Mouse (Mus musculus) thymus, adult 2 months (tissue): ENCODE measurements around the gene Wwc2. TPM values are rescaled to one million over a fixed set of nuclear protein-coding genes. Genes with fewer than 3 reads are reported as not detected.

Experiments used
- DNase-seq: peaks from one replicate; pipeline ENCODE4 v3.0.0; 2021
- H3K27ac ChIP-seq: fragments of 200-500 bp; 2 replicates; pipeline ENCODE4 v1.5.1; 2012; ENCODE audit warnings: low read length, control low read depth; ENCODE audit not compliant: control insufficient read depth, insufficient read depth
- H3K27me3 ChIP-seq: fragments of 200-500 bp; 2 replicates; pipeline ENCODE4 v1.6.1; 2012; ENCODE audit warnings: mild to moderate bottlenecking, low read length, moderate library complexity, mixed read lengths; ENCODE audit not compliant: control insufficient read depth, insufficient read depth
- H3K36me3 ChIP-seq: fragments of 200-500 bp; 2 replicates; pipeline ENCODE4 v1.6.1; 2012; ENCODE audit warnings: mild to moderate bottlenecking, low read length, moderate library complexity; ENCODE audit not compliant: control insufficient read depth, insufficient read depth
- H3K4me1 ChIP-seq: fragments of 200-500 bp; replicated peaks from 2 replicates; pipeline ENCODE4 v1.6.1; 2012; ENCODE audit warnings: low read length; ENCODE audit not compliant: control insufficient read depth, insufficient read depth
- H3K4me3 ChIP-seq: fragments of 200-500 bp; 2 replicates; pipeline ENCODE4 v1.5.1; 2012; ENCODE audit warnings: mild to moderate bottlenecking, low read length, control low read depth, moderate library complexity; ENCODE audit not compliant: control insufficient read depth, insufficient read depth
- CTCF ChIP-seq: fragments of 200-500 bp; IDR thresholded peaks from 2 replicates; pipeline ENCODE4 v1.5.1; 2012; ENCODE audit warnings: mild to moderate bottlenecking, control low read depth, low read length, moderate library complexity, borderline replicate concordance; ENCODE audit not compliant: control insufficient read depth, poor library complexity, insufficient read depth; ENCODE audit errors: extremely low read depth
- POLR2A ChIP-seq: fragments of 200-500 bp; IDR thresholded peaks from 2 replicates; pipeline ENCODE4 v1.6.1; 2012; ENCODE audit warnings: mild to moderate bottlenecking, low read length, control low read depth, moderate library complexity; ENCODE audit not compliant: control insufficient read depth, poor library complexity, insufficient read depth; ENCODE audit errors: extremely low read depth
- WGBS: fragments of 180-500 bp; shearing (Covaris S2); methylation state at CpG from one replicate; pipeline ENCODE4 v1.1.7; 2018; 5-methylcytosine and 5-hydroxymethylcytosine counted together
- polyA plus RNA-seq: library from polyadenylated mRNA; depleted of rRNA; stranded (reverse); fragments of >200 nt; gene quantifications from 2 replicates; pipeline ENCODE4 v1.2.3, GENCODE M21; 2012

Gene Wwc2
- polyA plus RNA-seq, 1 experiment: 2.0 TPM

DNA sequence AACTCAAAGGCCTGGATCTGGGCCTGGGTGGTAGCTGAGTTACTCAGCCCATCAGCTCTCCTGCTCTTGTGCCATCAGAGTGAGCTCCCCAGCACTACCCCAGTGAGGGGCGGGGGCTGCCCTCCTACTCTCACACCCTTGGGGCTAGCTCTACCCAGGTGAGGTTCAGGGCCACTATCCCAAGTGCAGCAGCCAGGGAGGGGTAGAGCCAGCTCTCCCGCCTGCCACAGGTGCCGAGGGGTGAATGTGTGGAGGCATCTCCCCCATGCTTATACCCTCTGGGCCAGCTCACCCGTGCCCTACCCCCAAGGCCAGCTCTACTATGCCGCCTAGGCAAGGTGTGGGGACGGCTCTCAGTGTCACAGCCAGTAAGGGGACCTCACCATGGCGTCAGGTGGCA, 75.8 kb downstream of the Wwc2 start:
- Histone ChIP-seq H3K36me3 (no peaks in the 10 kb centered on the region), H3K4me3 (no peak overlapping the region), H3K27me3 (no peaks in the 10 kb centered on the region), H3K27ac (no peak overlapping the region), H3K4me1 (no peaks in the 10 kb centered on the region)
- WGBS: 95% methylated on average over 7 of the region's 7 CpGs
- TF ChIP-seq CTCF (no peak), POLR2A (no peak)
- no peak for DNase-seq

DNA sequence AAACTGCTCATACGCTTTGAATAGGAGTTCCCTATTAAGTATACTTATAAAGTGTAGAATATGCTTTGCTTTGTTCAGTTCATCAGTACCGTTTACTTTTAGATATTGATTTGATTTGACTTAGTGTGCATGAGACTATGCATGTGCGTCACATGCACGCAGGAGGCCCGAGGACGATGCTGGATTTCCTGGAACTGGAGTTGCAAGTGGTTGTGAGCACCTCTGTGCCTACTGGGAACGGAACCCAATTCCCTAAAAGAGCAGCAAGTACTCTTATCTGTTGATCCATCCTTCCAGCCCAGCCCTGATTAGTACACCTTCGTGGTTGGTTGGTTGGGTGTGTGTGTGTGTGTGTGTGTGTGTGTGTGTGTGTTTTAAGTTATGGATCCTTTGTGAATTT, 76.6 kb downstream of the Wwc2 start:
- H3K27me3 ChIP-seq: no peaks in the 10 kb centered on the region
- no peaks in the 10 kb centered on the region for H3K4me1 ChIP-seq
- TF ChIP-seq CTCF (no peak), POLR2A (no peak)
- WGBS: 97% methylated on average over 8 of the region's 8 CpGs
- no peaks in the 10 kb centered on the region for H3K36me3 ChIP-seq
- H3K4me3 ChIP-seq: no peak overlapping the region
- no peak for DNase-seq
- no peak overlapping the region for H3K27ac ChIP-seq

DNA sequence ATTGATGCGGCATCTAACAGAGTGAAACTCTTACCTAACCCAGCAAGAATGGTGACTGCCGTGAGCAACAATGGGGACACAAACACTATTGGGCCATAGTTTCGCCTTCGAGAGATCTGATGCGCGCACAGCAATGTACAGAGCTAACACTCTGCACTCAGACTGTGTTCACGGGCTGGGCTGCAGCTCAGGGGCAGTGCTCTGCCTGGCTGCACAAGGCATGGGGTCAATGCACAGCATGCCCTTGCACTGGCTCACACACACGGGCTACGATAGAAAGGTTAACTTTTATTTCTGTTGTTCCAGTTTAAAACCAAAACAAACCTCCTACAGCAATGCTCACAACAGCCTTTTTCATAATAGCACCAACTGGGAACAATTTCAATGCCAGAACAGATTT, 77.1 kb downstream of the Wwc2 start:
- Histone ChIP-seq H3K27ac (no peak overlapping the region), H3K4me3 (no peak overlapping the region), H3K27me3 (no peaks in the 10 kb centered on the region), H3K36me3 (no peaks in the 10 kb centered on the region), H3K4me1 (no peaks in the 10 kb centered on the region)
- no peak for DNase-seq
- 97% methylated on average over 9 of the region's 9 CpGs for WGBS
- TF ChIP-seq CTCF (no peak), POLR2A (no peak)

DNA sequence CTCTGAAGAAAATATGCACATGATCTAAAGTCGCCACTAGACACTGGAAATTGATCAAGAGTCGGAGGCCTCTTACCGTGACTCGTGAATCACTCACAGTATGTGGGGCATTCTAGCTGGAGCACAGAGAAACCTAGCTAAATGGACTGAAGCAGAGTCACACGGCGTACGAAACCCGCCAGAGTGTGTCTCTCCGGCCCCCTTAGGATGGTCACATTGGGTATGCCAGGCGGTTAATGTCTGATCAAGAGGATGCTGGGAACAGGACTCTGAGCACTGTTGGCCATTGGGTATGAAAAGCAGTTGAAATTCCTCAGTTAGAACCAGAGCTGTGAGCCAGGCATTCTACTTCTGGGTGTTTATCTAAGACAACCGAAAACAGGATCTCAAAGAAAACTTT, 81.0 kb downstream of the Wwc2 start:
- H3K4me3 ChIP-seq: no peak overlapping the region
- H3K4me1 ChIP-seq: no peaks in the 10 kb centered on the region
- H3K27me3 ChIP-seq: no peaks in the 10 kb centered on the region
- DNase-seq: no peak
- H3K36me3 ChIP-seq: no peaks in the 10 kb centered on the region
- no peak overlapping the region for H3K27ac ChIP-seq
- no peak for TF ChIP-seq CTCF
- TF ChIP-seq POLR2A: no peak
- WGBS: 97% methylated on average over 11 of the region's 11 CpGs

GRCm38 (mm10) chr8:47907056-47907455, 83.7 kb downstream of the Wwc2 start:
- H3K4me1 ChIP-seq: no peaks in the 10 kb centered on the region
- no peak overlapping the region for H3K27ac ChIP-seq
- TF ChIP-seq CTCF (no peak), POLR2A (no peak)
- H3K27me3 ChIP-seq: no peaks in the 10 kb centered on the region
- WGBS: 97% methylated on average over 9 of the region's 9 CpGs
- DNase-seq: no peak
- H3K36me3 ChIP-seq: no peaks in the 10 kb centered on the region
- H3K4me3 ChIP-seq: no peak overlapping the region

- no peaks in the 10 kb centered on the region for H3K36me3 ChIP-seq
- TF ChIP-seq POLR2A: no peak
- TF ChIP-seq CTCF: no peak
- no peaks in the 10 kb centered on the region for H3K27me3 ChIP-seq
- H3K4me3 ChIP-seq: no peak overlapping the region
- H3K4me1 ChIP-seq: no peaks in the 10 kb centered on the region
- no peak for DNase-seq
- H3K27ac ChIP-seq: no peak overlapping the region
- WGBS: 50% methylated on average over 9 of the region's 9 CpGs
Measured at GRCm38 (mm10) chr8:47906142-47906541, 84.6 kb downstream of the Wwc2 start.

GRCm38 (mm10) chr8:47905256-47905655, 85.5 kb downstream of the Wwc2 start:
- WGBS: 92% methylated on average over 7 of the region's 7 CpGs
- no peaks in the 10 kb centered on the region for H3K36me3 ChIP-seq
- H3K4me1 ChIP-seq: no peaks in the 10 kb centered on the region
- H3K27ac ChIP-seq: no peak overlapping the region
- H3K4me3 ChIP-seq: no peak overlapping the region
- no peak for DNase-seq
- TF ChIP-seq CTCF: no peak
- TF ChIP-seq POLR2A: no peak
- H3K27me3 ChIP-seq: no peaks in the 10 kb centered on the region
